Mouse (Mus musculus): ENCODE results near the gene Pfkm.

Pfkm gene

DNA sequence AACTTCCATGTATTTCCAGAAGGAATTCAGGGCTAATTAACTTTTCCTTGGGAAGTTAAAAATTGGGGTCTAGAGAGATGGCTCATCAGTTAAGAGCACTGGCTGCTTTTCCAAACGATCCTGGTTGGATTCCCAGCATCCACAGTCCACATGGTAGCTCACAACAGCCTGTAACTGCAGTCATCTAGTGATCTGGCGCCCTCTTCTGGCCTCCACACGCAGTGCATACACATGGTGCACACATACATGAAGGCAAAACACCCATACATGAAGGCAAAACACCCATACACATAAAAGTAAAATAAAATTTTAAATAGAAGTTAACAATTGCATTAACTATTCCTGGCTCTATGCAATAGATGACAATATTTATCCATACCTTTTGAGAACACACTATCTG is 4.6 kb downstream of the Pfkm start:
- DNase-seq (ENCODE audit: extremely low spot score, low spot score): no peak

DNA sequence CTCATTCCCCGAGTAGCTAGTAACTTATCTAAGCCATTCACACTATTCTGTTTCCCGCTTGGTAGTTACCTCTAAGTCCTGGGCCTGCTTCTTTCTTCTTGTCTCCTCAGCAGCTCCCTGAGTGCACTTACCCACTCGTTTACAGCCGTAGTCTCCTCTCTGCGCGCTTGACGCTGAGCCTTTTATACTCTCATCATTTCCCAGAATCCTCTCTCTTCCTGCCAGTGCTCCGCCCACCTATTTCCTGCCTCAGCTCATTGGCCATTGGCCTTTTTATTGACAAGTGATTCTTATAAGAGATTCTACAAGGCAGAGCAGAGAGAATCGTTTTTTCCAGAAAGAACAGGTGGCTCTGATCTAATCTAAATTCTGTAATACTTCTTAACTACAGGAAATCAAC is 6.1 kb downstream of the Pfkm start:
- DNase-seq (ENCODE audit: extremely low spot score, low spot score): no peak

- DNase-seq (ENCODE audit: extremely low spot score, low spot score): no peak
Measured at GRCm38 (mm10) chr15:98102401-98102800, 10.0 kb downstream of the Pfkm start.

DNA sequence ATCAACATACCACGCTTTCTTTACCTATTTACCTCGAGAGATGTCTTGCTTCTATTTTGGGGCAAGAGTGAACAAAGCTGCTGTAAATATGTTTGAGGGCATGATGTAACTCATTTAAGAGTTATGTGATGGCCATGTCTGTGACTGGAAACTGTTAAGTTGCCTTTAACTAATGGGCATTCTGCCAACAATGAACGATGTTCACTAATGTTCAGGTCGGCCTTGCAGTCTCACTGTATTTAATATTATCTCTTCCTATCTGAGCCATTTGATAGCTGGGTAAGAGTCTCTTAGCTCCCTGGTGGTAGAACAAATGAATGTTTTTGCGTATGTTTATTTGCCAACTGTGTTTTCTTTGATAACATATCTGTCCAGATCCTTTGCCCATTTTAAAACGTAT is 14.1 kb downstream of the Pfkm start:
- DNase-seq (ENCODE audit: extremely low spot score, low spot score): no peak

- no peak for DNase-seq (ENCODE audit: extremely low spot score, low spot score)
Measured at GRCm38 (mm10) chr15:98107230-98107629, 14.8 kb downstream of the Pfkm start.

GRCm38 (mm10) chr15:98107703-98108296 is 15.4 kb downstream of the Pfkm start:
- no peak for DNase-seq (ENCODE audit: extremely low spot score, low spot score)

DNA sequence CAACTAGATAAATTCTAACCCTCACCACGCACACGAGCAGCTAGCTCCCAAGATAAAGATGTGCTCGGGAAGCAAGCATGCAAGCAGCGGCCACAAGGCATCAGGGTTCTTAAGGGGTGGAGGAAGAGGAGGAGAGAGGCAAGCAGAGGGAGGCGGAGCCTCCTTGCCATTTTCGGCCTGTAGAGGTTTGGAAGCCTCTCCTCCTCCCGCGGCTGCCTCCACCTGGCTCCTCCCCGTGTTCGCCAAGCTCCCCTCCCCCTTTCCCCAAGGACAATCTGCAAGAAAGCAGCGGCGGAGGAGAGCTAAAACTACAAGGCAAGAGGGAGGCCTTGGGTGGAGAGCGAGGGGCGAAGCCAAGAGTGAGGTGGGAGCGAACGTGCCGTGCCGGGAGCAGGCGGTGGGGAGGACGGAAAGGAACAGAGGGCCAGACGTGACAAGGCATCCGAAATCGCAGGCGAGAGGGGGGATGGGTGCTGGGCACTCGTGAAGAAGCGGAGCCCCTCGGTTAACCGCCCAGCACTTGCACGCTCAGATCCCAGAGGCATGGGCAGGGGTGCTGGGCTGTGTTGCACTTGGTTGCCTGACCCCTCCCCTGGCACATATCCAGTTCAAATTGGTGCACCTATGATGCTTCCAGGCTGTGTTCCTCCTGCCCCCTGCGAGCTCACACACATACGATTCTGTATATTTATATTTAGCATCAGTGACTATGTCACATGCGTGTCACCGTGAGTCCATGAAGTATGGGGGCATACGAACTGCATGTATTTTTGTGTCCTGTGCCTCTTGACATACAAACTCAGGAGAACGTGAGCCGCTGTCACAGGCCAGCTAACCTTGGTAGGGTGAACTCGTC is 16.1 kb downstream of the Pfkm start:
- DNase-seq (ENCODE audit: extremely low spot score, low spot score): peak; percentile 85

DNA sequence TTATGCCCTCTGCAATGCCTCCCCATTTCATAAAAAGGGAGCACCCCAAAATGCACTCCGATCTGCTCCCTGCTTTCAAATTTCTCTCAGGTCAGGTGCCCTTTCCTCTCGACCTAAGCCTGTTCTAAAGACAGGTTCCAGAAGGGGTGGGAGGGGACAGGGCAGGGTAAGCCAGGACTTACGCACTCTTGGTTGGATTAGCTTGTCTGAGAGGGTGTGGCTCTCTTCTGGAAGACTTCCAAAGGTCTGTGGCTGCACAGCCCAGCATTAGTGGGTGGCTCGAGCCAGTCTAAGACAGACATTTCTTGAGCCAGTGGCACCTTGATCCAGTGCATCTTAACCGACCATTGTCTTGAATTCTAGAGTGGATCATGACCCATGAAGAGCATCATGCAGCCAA is 19.4 kb downstream of the Pfkm start:
- DNase-seq (ENCODE audit: extremely low spot score, low spot score): no peak

DNA sequence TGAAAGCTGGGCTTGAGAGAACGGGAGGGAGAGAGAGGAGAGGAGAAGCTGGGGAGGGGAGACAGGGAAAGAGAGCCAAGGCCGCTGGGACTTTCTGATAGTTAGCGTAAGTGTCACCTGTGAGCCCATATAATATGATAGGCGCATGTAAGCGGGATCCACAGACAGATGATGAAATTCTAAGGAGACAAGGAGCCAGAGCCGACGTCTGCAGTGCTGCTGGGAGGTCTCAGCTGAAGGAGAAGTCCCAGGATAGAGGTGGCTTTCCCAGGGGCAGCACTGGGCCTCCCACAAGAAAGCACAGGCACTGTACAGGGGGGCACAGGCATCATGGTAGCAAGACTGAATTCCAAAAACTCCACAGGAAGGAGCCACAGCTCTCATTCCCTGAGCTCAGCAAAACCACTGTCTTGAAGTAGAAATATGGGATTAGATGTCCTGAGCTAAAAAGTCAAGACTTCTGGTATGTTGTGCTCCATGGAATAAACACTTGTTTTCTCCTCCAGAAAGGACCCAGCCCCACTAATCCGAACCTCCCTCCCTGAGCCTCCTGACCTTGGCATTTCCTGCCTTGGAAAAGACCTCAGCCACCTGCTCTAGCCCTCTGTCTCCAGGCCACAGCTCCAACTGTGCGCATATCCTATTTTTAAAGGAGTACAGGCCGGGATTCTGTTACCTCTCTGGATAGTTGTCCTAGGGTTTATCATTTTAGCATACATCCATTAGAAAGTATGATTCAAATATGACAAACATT is 21.9 kb downstream of the Pfkm start:
- DNase-seq (ENCODE audit: extremely low spot score, low spot score): no peak

DNA sequence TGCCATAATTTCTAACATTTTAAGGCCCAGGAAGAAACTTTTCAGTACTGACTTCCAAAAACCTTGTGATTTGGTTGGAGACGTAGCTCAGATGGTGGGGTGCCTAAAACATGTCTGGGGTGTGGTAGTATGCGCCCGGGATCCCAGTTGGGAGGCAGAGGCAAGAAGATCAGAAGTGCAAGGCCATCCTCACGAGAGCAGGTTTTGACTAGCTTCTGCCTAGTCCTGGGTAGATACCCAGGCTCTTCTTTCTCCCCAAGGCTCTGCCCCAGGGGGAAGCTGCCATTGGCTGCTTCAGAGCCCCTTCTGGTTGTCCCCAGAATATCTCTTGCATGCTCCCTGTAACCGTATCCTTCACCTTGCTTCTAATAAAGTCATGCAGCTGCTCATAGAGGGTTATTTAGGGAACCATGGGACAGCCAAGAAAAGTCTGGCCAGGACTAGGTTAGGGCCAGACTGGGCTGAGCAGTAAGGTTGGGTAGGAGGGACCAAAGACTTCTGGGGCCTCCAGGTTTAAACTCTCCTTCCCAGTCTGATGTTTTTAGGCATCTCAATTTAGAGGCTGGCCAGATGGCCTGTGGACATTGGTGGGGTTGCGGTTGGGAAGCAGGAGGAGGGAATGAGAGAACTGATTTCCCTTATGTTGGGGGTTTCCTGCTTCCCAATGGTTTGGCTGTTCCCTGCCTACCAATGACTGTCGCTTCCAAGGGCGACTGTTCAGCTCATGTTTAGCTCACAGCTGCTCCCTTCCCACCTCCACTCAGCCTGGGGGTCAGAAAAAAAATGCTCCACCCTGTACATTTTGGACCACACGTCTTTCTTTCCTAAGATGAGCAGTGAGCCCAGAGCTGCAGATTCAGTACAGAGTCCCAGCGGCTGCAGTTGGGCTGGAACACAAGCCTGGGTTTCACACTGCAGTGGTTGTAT is 22.7 kb downstream of the Pfkm start:
- DNase-seq (ENCODE audit: extremely low spot score, low spot score): no peak

GRCm38 (mm10) chr15:98115779-98116163 is 23.4 kb downstream of the Pfkm start:
- no peak for DNase-seq (ENCODE audit: extremely low spot score, low spot score)

- DNase-seq (ENCODE audit: extremely low spot score, low spot score): no peak
Measured at GRCm38 (mm10) chr15:98116287-98116686, 23.9 kb downstream of the Pfkm start.

DNA sequence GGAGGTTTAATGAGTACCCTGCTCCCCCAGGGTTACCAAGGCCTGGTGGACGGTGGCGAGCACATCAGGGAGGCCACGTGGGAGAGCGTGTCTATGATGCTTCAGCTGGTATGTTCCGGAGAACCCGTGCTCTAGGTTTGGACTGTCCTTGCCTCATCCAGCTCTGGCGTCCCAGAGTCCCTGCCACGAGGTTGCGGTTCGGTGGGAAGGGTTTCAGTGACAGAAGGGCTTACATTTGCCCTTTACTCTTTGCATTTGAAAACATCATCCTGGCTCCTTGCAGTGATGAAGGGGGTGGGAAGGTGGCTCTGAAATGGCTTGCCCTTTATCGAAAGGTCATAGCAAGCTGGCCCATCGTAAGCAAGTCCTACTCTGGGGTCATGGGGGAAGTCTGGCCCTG is 27.0 kb downstream of the Pfkm start:
- no peak for DNase-seq (ENCODE audit: extremely low spot score, low spot score)

DNA sequence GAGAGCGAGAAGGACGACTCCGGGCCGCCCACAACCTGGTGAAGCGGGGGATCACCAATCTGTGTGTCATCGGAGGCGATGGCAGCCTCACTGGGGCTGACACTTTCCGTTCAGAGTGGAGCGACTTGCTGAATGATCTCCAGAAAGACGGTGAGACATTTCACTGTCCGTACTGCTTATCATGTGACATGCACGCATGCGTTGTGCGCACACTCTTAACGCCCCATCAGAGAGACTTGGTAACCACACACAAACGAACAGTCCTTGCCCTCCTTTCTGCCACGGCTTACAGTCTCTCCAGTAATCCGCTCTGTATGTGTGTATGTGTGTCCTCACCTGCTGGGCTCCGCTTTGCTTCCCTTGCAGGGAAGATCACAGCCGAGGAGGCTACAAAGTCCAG is 28.4 kb downstream of the Pfkm start:
- no peak for DNase-seq (ENCODE audit: extremely low spot score, low spot score)

DNA sequence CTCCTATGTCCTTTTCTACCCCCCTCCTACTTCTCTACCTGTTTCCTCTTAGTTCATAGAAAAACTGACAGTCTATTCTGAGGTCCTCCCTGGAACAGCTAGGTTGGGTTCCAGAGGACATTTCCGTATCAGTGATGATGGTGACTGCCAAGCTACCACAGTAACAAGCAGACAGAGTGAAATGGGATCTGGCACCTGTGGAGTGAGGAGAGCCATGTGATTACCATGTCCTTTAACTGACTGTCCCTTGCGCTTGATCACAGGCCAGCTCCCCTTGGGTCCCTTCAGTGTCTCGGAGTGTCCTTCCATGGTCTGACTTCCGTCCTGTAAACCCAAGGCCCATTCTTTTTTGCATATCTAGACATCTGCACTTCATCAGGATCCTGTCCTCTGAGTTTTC is 38.6 kb downstream of the Pfkm start:
- no peak for DNase-seq (ENCODE audit: extremely low spot score, low spot score)

GRCm38 (mm10) chr15:98131451-98131850 is 39.1 kb downstream of the Pfkm start:
- no peak for DNase-seq (ENCODE audit: extremely low spot score, low spot score)

DNA sequence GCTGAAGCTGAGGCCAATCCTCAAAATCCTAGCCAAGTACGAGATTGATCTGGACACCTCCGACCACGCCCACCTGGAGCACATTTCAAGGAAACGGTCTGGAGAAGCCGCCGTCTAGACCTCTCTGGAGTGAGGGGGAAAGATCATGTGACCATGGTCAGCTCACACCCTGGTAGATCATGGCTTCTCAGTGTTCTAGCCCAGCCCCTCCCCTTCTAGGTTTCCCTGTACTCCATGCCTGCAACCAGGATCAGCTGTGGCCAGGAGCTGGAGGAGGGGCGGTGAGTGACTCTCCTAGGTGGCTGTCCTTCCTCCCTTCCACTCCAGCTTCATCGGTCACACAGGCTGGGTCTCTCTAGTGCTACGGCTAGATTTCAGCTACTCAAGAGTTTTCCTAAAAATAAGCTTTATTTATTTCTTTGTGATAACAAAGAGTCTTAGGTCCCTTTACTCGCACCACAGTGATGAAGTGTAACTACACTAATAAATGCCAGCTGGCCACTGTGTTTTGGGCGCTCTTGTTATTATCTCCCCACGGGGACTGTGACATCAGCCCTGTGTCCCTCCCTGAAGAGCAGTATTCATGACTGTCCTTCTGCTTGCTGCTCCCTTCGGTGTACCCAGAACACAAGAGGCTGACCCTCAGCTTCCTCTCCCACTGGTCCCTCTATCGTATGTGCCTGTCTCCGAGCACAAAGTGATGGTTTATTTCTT is 39.7 kb downstream of the Pfkm start:
- no peak for DNase-seq (ENCODE audit: extremely low spot score, low spot score)

- no peak for DNase-seq (ENCODE audit: extremely low spot score, low spot score)
Measured at GRCm38 (mm10) chr15:98133471-98133870, 41.1 kb downstream of the Pfkm start.

- DNase-seq (ENCODE audit: extremely low spot score, low spot score): no peak
Measured at GRCm38 (mm10) chr15:98134034-98134433, 41.6 kb downstream of the Pfkm start.

DNA sequence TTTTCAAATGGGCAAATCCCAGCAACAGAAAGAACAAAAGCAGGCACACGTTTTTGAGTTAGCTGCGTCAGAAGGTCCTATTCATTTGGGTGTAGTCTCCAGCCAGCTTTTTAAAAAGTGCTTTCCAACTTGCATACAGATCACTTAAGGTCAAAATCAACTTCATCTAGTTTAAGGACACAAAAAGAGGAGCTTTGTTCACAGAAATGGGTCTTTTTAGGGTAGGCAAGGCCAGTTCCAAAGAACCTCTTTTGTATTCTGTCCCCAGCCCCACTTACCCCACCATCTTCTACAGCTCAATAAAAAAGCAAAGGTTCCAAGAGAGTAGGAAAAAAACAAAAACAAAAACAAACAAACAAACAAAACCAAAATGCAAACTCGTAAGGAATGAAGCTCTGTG is 42.3 kb downstream of the Pfkm start:
- DNase-seq (ENCODE audit: extremely low spot score, low spot score): no peak

DNA sequence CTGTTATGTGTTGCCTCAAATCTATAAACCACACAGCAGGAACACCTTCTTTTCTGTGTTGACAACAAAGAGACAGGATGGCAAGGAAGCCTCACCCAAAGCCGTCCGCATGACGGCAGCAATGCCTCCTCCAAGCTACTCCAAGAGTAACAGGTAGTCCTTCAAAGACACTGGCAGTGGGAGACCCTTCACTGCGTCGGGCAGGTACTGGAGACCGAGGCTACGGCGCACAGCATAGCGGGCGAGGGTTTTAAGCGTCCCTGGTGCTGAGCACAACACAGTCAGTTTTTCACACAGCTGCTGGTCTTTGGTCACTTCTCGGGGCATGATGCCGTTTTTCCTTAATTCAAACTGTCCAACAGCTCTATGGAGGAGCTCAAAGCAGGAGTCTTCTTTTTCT is 43.3 kb downstream of the Pfkm start:
- no peak for DNase-seq (ENCODE audit: extremely low spot score, low spot score)
